Mouse (Mus musculus): ENCODE measurements at regions not wholly inside any gene's neighbourhood (a gene's known extent, or its start where the extent isn't known, plus 50 kb on each side); places are given as distances from the start of the nearest gene placed in this dataset.

GRCm38 (mm10) chr3:4756099-4756498, 994.5 kb upstream of the Gm8797 start:
- no peak for DNase-seq (ENCODE audit: low read depth, low spot score)
- Histone ChIP-seq H3K9ac (ENCODE audit: control insufficient read depth, low read depth, low read length, poor library complexity, severe bottlenecking) (no peak overlapping the region), H3K27me3 (ENCODE audit: control insufficient read depth in 1 of 2, insufficient read depth in 2 of 2, low read length in 2 of 2) (no peaks in the 10 kb centered on the region), H3K4me3 (ENCODE audit: control insufficient read depth in 1 of 2, insufficient read depth in 1 of 2, low read depth in 2 of 2, low read length in 2 of 2) (no peak overlapping the region), H3K4me1 (ENCODE audit: control insufficient read depth in 1 of 2, insufficient read depth in 2 of 2, low read length in 2 of 2) (no peaks in the 10 kb centered on the region), H3K79me2 (ENCODE audit: control insufficient read depth, insufficient read depth, low read length, poor library complexity) (no peaks in the 10 kb centered on the region), H3K36me3 (ENCODE audit: control insufficient read depth in 1 of 2, insufficient read depth in 2 of 2, low read length in 2 of 2) (no peaks in the 10 kb centered on the region), H3K9me3 (replicated peaks; ENCODE audit: insufficient read depth, low read length) (no peaks in the 10 kb centered on the region), H3K27ac (ENCODE audit: control insufficient read depth, low read depth, low read length) (no peak overlapping the region)
- TF ChIP-seq SIN3A (IDR thresholded peaks at IDR 0.05; ENCODE audit: low read length) (no peak), MYB (IDR thresholded peaks at IDR 0.05; ENCODE audit: low read depth, low read length) (no peak), GABPA (IDR thresholded peaks at IDR 0.05; ENCODE audit: low read depth, low read length) (no peak), CHD2 (IDR thresholded peaks at IDR 0.05; ENCODE audit: low read length) (no peak), ZNF384 (IDR thresholded peaks at IDR 0.05; ENCODE audit: low read depth, low read length) (no peak), KAT2A (conservative IDR thresholded peaks at IDR 0.05; ENCODE audit: low read depth, low read length) (no peak), CHD1 (IDR thresholded peaks at IDR 0.05; ENCODE audit: low read depth, low read length) (no peak), ZKSCAN1 (IDR thresholded peaks at IDR 0.05; ENCODE audit: low read depth, low read length) (no peak), ELF1 (IDR thresholded peaks at IDR 0.05; ENCODE audit: low read depth, low read length) (no peak), POLR2AphosphoS5 (IDR thresholded peaks at IDR 0.05; ENCODE audit: borderline replicate concordance, low read depth, low read length) (no peak), SMC3 (IDR thresholded peaks at IDR 0.05; ENCODE audit: low read depth, low read length) (no peak), GATA1 (IDR thresholded peaks at IDR 0.05; ENCODE audit: low read depth, low read length) (no peak), ETS1 (IDR thresholded peaks at IDR 0.05; ENCODE audit: low read depth, low read length) (no peak), POLR2AphosphoS2 (IDR thresholded peaks at IDR 0.05; ENCODE audit: low read length) (no peak), MYC (IDR thresholded peaks at IDR 0.05; ENCODE audit: low read depth, low read length) (no peak), RAD21 (IDR thresholded peaks at IDR 0.05; ENCODE audit: low read depth, low read length) (no peak), RCOR1 (IDR thresholded peaks at IDR 0.05; ENCODE audit: low read depth, low read length) (no peak), HCFC1 (IDR thresholded peaks at IDR 0.05; ENCODE audit: low read depth, low read length) (no peak)

GRCm38 (mm10) chr3:4757113-4757512, 993.5 kb upstream of the Gm8797 start:
- no peak overlapping the region for H3K4me3 ChIP-seq (ENCODE audit: control insufficient read depth in 1 of 2, insufficient read depth in 1 of 2, low read depth in 2 of 2, low read length in 2 of 2)
- no peak overlapping the region for H3K9ac ChIP-seq (ENCODE audit: control insufficient read depth, low read depth, low read length, poor library complexity, severe bottlenecking)
- H3K79me2 ChIP-seq (ENCODE audit: control insufficient read depth, insufficient read depth, low read length, poor library complexity) = no peaks in the 10 kb centered on the region
- TF ChIP-seq BHLHE40 (IDR thresholded peaks at IDR 0.05; ENCODE audit: borderline replicate concordance, low read depth, low read length) (no peak), KAT2A (conservative IDR thresholded peaks at IDR 0.05; ENCODE audit: low read depth, low read length) (no peak), RAD21 (IDR thresholded peaks at IDR 0.05; ENCODE audit: low read depth, low read length) (no peak), TCF12 (IDR thresholded peaks at IDR 0.05; ENCODE audit: low read depth, low read length) (no peak), NRF1 (IDR thresholded peaks at IDR 0.05; ENCODE audit: insufficient read depth, low read depth, low read length, poor library complexity, severe bottlenecking) (no peak), SIN3A (IDR thresholded peaks at IDR 0.05; ENCODE audit: low read length) (no peak), ZC3H11A (IDR thresholded peaks at IDR 0.05; ENCODE audit: low read depth, low read length) (no peak), POLR2A (IDR thresholded peaks at IDR 0.05; ENCODE audit: control insufficient read depth in 1 of 2, insufficient read depth in 1 of 2, low read depth in 1 of 2, low read length in 2 of 2, poor library complexity in 1 of 2) (no peak), MYC (IDR thresholded peaks at IDR 0.05; ENCODE audit: low read depth, low read length) (no peak), NELFE (IDR thresholded peaks at IDR 0.05; ENCODE audit: low read depth, low read length) (no peak), USF1 (IDR thresholded peaks at IDR 0.05; ENCODE audit: low read depth, low read length) (no peak), GATA1 (IDR thresholded peaks at IDR 0.05; ENCODE audit: low read depth, low read length) (no peak), MYB (IDR thresholded peaks at IDR 0.05; ENCODE audit: low read depth, low read length) (no peak), MAZ (IDR thresholded peaks at IDR 0.05; ENCODE audit: low read depth, low read length) (no peak), MXI1 (IDR thresholded peaks at IDR 0.05; ENCODE audit: low read depth, low read length) (no peak), SMC3 (IDR thresholded peaks at IDR 0.05; ENCODE audit: low read depth, low read length) (no peak), MEF2A (IDR thresholded peaks at IDR 0.05; ENCODE audit: extremely low read depth, insufficient replicate concordance, low read depth, low read length, poor library complexity, severe bottlenecking) (no peak)
- H3K9me3 ChIP-seq (replicated peaks; ENCODE audit: insufficient read depth, low read length) = no peaks in the 10 kb centered on the region
- DNase-seq (ENCODE audit: low read depth, low spot score) = no peak
- no peak overlapping the region for H3K27ac ChIP-seq (ENCODE audit: control insufficient read depth, low read depth, low read length)
- H3K36me3 ChIP-seq (ENCODE audit: control insufficient read depth in 1 of 2, insufficient read depth in 2 of 2, low read length in 2 of 2) = no peaks in the 10 kb centered on the region
- H3K27me3 ChIP-seq (ENCODE audit: control insufficient read depth in 1 of 2, insufficient read depth in 2 of 2, low read length in 2 of 2) = no peaks in the 10 kb centered on the region
- no peaks in the 10 kb centered on the region for H3K4me1 ChIP-seq (ENCODE audit: control insufficient read depth in 1 of 2, insufficient read depth in 2 of 2, low read length in 2 of 2)
